Comparison of ENCODE assay signal across 9 mouse cellular contexts in genomic region chr1:64733453-64734245, GRCm38 (mm10). TPM values are rescaled to one million over a fixed set of nuclear protein-coding genes. Genes with fewer than 3 reads are reported as not detected.
DNase-seq lines count a peak whose midpoint lies in the region; ATAC-seq and TF ChIP-seq lines count a peak whose summit lies in the region.
"Had no signal": no experiment of that assay in that cellular context is flagged by ENCODE, and none has a peak within 500 bp of the region (broad histone marks: within the 10 kb centered on the region; RNA-seq: fewer than 3 reads in every experiment).

No protein-coding gene starts in this region.

- peaks cover 41% of the 10 kb centered on the region for H3K27me3 ChIP-seq in hindbrain, embryonic 11.5 days (ENCODE audit: control insufficient read depth, insufficient read depth, low read length)
- peaks cover 24% of the 10 kb centered on the region; the same call in 1 of the 2 replicates for H3K27me3 ChIP-seq in hindbrain, postnatal 0 days (ENCODE audit: insufficient read depth, low read length)
- peaks cover 7% of the 10 kb centered on the region; the same call in 1 of the 2 replicates for H3K27me3 ChIP-seq in intestine, embryonic 14.5 days (replicated peaks; ENCODE audit: control insufficient read depth, insufficient read depth, low read length)
- H3K27me3 ChIP-seq in midbrain, embryonic 16.5 days (ENCODE audit: control insufficient read depth, insufficient read depth, low read depth, low read length), result peaks cover 25% of the 10 kb centered on the region

- no peak overlapping the region for H3K27ac ChIP-seq in hindbrain, embryonic 11.5 days (ENCODE audit: low read depth, low read length)
- no peak overlapping the region for H3K27ac ChIP-seq in hindbrain, postnatal 0 days
- H3K27ac ChIP-seq in intestine, embryonic 14.5 days (ENCODE audit: low read depth), result no peak overlapping the region
- no peak overlapping the region for H3K27ac ChIP-seq in midbrain, embryonic 16.5 days (ENCODE audit: low read length)
- H3K27ac ChIP-seq in layer of hippocampus, adult 2 months, result no peak overlapping the region

- H3K9me3 ChIP-seq in hindbrain, embryonic 11.5 days (ENCODE audit: control insufficient read depth, low read length), result no peaks in the 10 kb centered on the region
- H3K9me3 ChIP-seq in hindbrain, postnatal 0 days (ENCODE audit: low read length), result no peaks in the 10 kb centered on the region
- H3K9me3 ChIP-seq in intestine, embryonic 14.5 days (ENCODE audit: control insufficient read depth, low read length), result no peaks in the 10 kb centered on the region
- no peaks in the 10 kb centered on the region for H3K9me3 ChIP-seq in midbrain, embryonic 16.5 days (replicated peaks; ENCODE audit: control insufficient read depth, low read length, poor library complexity, severe bottlenecking)

- no peak overlapping the region for H3K4me3 ChIP-seq in hindbrain, embryonic 11.5 days (ENCODE audit: low read depth, low read length)
- H3K4me3 ChIP-seq in hindbrain, postnatal 0 days (ENCODE audit: low read length), result no peak overlapping the region
- H3K4me3 ChIP-seq in intestine, embryonic 14.5 days (ENCODE audit: low read depth, low read length), result peak overlapping the region; percentile 72
- no peak overlapping the region for H3K4me3 ChIP-seq in midbrain, embryonic 16.5 days (ENCODE audit: low read depth, low read length)
- H3K4me3 ChIP-seq in layer of hippocampus, adult 2 months, result no peak overlapping the region

- peaks cover 10% of the 10 kb centered on the region for H3K4me1 ChIP-seq in hindbrain, embryonic 11.5 days (replicated peaks; ENCODE audit: control insufficient read depth, insufficient read depth, low read length)
- no peaks in the 10 kb centered on the region; the same call in 1 of the 2 replicates for H3K4me1 ChIP-seq in hindbrain, postnatal 0 days (ENCODE audit: insufficient read depth, low read length)
- 0 out of 2 replicates have a peak, but pooled peaks cover 8% of the 10 kb centered on the region for H3K4me1 ChIP-seq in intestine, embryonic 14.5 days (replicated peaks; ENCODE audit: control insufficient read depth, insufficient read depth, low read length)
- H3K4me1 ChIP-seq in midbrain, embryonic 16.5 days (ENCODE audit: control insufficient read depth, insufficient read depth, low read length), result peaks cover 32% of the 10 kb centered on the region

- H3K36me3 ChIP-seq in hindbrain, embryonic 11.5 days (ENCODE audit: control insufficient read depth, insufficient read depth, low read length), result no peaks in the 10 kb centered on the region
- H3K36me3 ChIP-seq in hindbrain, postnatal 0 days (ENCODE audit: insufficient read depth, low read length), result no peaks in the 10 kb centered on the region
- 0 out of 2 replicates have a peak, but pooled peaks cover 3% of the 10 kb centered on the region for H3K36me3 ChIP-seq in intestine, embryonic 14.5 days (ENCODE audit: control insufficient read depth, insufficient read depth, low read length)
- H3K36me3 ChIP-seq in midbrain, embryonic 16.5 days (ENCODE audit: control insufficient read depth, insufficient read depth, low read length), result no peaks in the 10 kb centered on the region

- no peak for TF ChIP-seq POLR2A in brain, embryonic 14.5 days (IDR thresholded peaks at IDR 0.05; ENCODE audit: borderline replicate concordance, extremely low read depth, insufficient read depth, insufficient read length, poor library complexity, severe bottlenecking)

- no peak overlapping the region for H3K4me2 ChIP-seq in hindbrain, embryonic 11.5 days (replicated peaks; ENCODE audit: low read depth, low read length)
- H3K4me2 ChIP-seq in hindbrain, postnatal 0 days (ENCODE audit: low read depth, low read length), result no peak overlapping the region
- peak overlapping the region; percentile 94 for H3K4me2 ChIP-seq in intestine, embryonic 14.5 days (ENCODE audit: low read length)
- H3K4me2 ChIP-seq in midbrain, embryonic 16.5 days (ENCODE audit: low read length), result 0 out of 2 replicates have a peak overlapping the region, but pooled peaks have one; percentile 1

- DNase-seq in hindbrain, embryonic 11.5 days (ENCODE audit: low spot score), result peak; percentile 30
- no peak for DNase-seq in hindbrain, postnatal 0 days (ENCODE audit: low spot score)
- peak; percentile 38 for DNase-seq in brain, embryonic 14.5 days (ENCODE audit: low read depth)
- peak; percentile 59 for DNase-seq in intestine, embryonic 14.5 days (ENCODE audit: low spot score)
- DNase-seq in layer of hippocampus, adult 2 months (ENCODE audit: low spot score in 2 of 2), result no peak
- DNase-seq in kidney, postnatal 36 days, result no peak
- DNase-seq: cerebellum, postnatal 36 days had no signal

- no peak for TF ChIP-seq CTCF in hindbrain, postnatal 0 days (IDR thresholded peaks at IDR 0.05; ENCODE audit: low read depth)
- TF ChIP-seq CTCF in brain, embryonic 14.5 days (IDR thresholded peaks at IDR 0.05; ENCODE audit: borderline replicate concordance, extremely low read depth, insufficient read depth, insufficient read length), result no peak
- no peak for TF ChIP-seq CTCF in layer of hippocampus, adult 2 months (conservative IDR thresholded peaks at IDR 0.05)

- no peak overlapping the region for H3K9ac ChIP-seq in hindbrain, embryonic 11.5 days (ENCODE audit: low read depth, low read length)
- no peak overlapping the region for H3K9ac ChIP-seq in hindbrain, postnatal 0 days (replicated peaks; ENCODE audit: low read length)
- peak overlapping the region; percentile 5; the same call in 1 of the 2 replicates for H3K9ac ChIP-seq in intestine, embryonic 14.5 days (ENCODE audit: low read length)
- no peak overlapping the region for H3K9ac ChIP-seq in midbrain, embryonic 16.5 days (ENCODE audit: low read depth, low read length)

- WGBS in hindbrain, embryonic 11.5 days, result 15% methylated on average over 11 of the region's 11 CpGs
- 35% methylated on average over 11 of the region's 11 CpGs for WGBS in hindbrain, postnatal 0 days
- WGBS in intestine, embryonic 14.5 days, result 36% methylated on average over 11 of the region's 11 CpGs
- WGBS in midbrain, embryonic 16.5 days, result 12% methylated on average over 11 of the region's 11 CpGs

- no peak for ATAC-seq in hindbrain, embryonic 11.5 days (ENCODE audit: low FRiP score)
- ATAC-seq in hindbrain, postnatal 0 days, result no peak
- ATAC-seq in intestine, embryonic 14.5 days (replicated peaks; ENCODE audit: low FRiP score, low TSS enrichment, low read depth), result no peak
- no peak for ATAC-seq in midbrain, embryonic 16.5 days
- ATAC-seq in cerebellum, adult (ENCODE audit: insufficient number of reproducible peaks, low FRiP score, low TSS enrichment), result no peak

RNA-seq across cellular contexts. Expression of gene Fzd5, which starts 3.9 kb away (rescaled TPM):
- 0.33 and 0.52 TPM in 2 replicates for polyA plus RNA-seq in hindbrain, embryonic 11.5 days (2014; fragmentation: Nextera tagmentation; extraction: Ambion mirVana)
- 2.7 and 2.8 TPM in 2 replicates for total RNA-seq in hindbrain, postnatal 0 days (2014; rRNA removed)
- 0.28 and 0.38 TPM in 2 replicates for polyA plus RNA-seq in hindbrain, postnatal 0 days (2015; fragmentation: Nextera tagmentation; extraction: Ambion mirVana)
- polyA plus RNA-seq in brain, embryonic 14.5 days (2012; rRNA removed), result 1.7 and 1.9 TPM in 2 replicates
- polyA plus RNA-seq in intestine, embryonic 14.5 days (2014; fragmentation: Nextera tagmentation; extraction: Ambion mirVana), result 7.0 and 9.0 TPM in 2 replicates
- 0.58 and 0.62 TPM in 2 replicates for polyA plus RNA-seq in midbrain, embryonic 16.5 days (2015; fragmentation: Nextera tagmentation; extraction: Ambion mirVana)
- total RNA-seq in layer of hippocampus, adult 2 months (2021), result 1 to 10 TPM in 1 of 2 experiments, under 1 TPM in 1; 0.93 to 1.3 TPM

RNA-seq across cellular contexts. Expression of gene Ccnyl1, which starts 43.4 kb away (rescaled TPM):
- 11.5 and 13.4 TPM in 2 replicates for polyA plus RNA-seq in hindbrain, embryonic 11.5 days (2014; fragmentation: Nextera tagmentation; extraction: Ambion mirVana)
- total RNA-seq in hindbrain, postnatal 0 days (2014; rRNA removed), result 17.5 and 19.7 TPM in 2 replicates
- 3.5 and 3.9 TPM in 2 replicates for polyA plus RNA-seq in hindbrain, postnatal 0 days (2015; fragmentation: Nextera tagmentation; extraction: Ambion mirVana)
- 39.5 TPM in 2 replicates for polyA plus RNA-seq in brain, embryonic 14.5 days (2012; rRNA removed)
- polyA plus RNA-seq in intestine, embryonic 14.5 days (2014; fragmentation: Nextera tagmentation; extraction: Ambion mirVana), result 7.2 and 8.5 TPM in 2 replicates
- 3.6 and 4.9 TPM in 2 replicates for polyA plus RNA-seq in midbrain, embryonic 16.5 days (2015; fragmentation: Nextera tagmentation; extraction: Ambion mirVana)
- 10 to 100 TPM; 12.9 to 14.8 TPM for total RNA-seq in layer of hippocampus, adult 2 months (2021)

Comparison
In these comparisons a context has a peak if more than half of its experiments do, and no peak if none do; other contexts are left out.
1. DNase-seq: peak in hindbrain, embryonic 11.5 days (single experiment), brain, embryonic 14.5 days (single experiment) and intestine, embryonic 14.5 days (single experiment); none in hindbrain, postnatal 0 days (single experiment), layer of hippocampus, adult 2 months (0 of 2) and kidney, postnatal 36 days (0 of 2).
2. H3K4me2 ChIP-seq: peak in intestine, embryonic 14.5 days (single experiment) and midbrain, embryonic 16.5 days (single experiment); none in hindbrain, embryonic 11.5 days (single experiment) and hindbrain, postnatal 0 days (single experiment).